Mouse (Mus musculus) adrenal gland, postnatal 36 days (tissue): ENCODE measurements around the gene Gm49380. TPM values are rescaled to one million over a fixed set of nuclear protein-coding genes. Genes with fewer than 3 reads are reported as not detected.
A peak's percentile ranks its signal among the peaks of the same experiment; 100 is the strongest.

Experiments
- DNase-seq, 2 experiments: peaks; one replicate each; pipeline ENCODE4 v3.0.0; 2021; ENCODE audit warnings: mixed read lengths in 1 of 2
- long read RNA-seq, 2 experiments: library from polyadenylated mRNA; stranded (forward); transcript quantifications; one replicate each; pipeline ENCODE4 v2.0.0; 2021; ENCODE audit warnings: borderline sequencing depth in 2 of 2
- total RNA-seq, 2 experiments: library from RNA; stranded (reverse); gene quantifications; 2 replicates each; pipeline ENCODE4 v1.2.3; 2021

The Gm49380 gene
- under 1 TPM; 0.70 to 0.76 TPM for total RNA-seq
- long read RNA-seq, experiment 1, partial matches to known transcripts, result 0 of 4 reads
- long read RNA-seq, experiment 1, other reads (novel, unspliced or antisense), result 4 of 4 reads
- long read RNA-seq, experiment 2, partial matches to known transcripts, result 0 of 1 reads
- long read RNA-seq, experiment 2, other reads (novel, unspliced or antisense), result 1 of 1 reads

DNA sequence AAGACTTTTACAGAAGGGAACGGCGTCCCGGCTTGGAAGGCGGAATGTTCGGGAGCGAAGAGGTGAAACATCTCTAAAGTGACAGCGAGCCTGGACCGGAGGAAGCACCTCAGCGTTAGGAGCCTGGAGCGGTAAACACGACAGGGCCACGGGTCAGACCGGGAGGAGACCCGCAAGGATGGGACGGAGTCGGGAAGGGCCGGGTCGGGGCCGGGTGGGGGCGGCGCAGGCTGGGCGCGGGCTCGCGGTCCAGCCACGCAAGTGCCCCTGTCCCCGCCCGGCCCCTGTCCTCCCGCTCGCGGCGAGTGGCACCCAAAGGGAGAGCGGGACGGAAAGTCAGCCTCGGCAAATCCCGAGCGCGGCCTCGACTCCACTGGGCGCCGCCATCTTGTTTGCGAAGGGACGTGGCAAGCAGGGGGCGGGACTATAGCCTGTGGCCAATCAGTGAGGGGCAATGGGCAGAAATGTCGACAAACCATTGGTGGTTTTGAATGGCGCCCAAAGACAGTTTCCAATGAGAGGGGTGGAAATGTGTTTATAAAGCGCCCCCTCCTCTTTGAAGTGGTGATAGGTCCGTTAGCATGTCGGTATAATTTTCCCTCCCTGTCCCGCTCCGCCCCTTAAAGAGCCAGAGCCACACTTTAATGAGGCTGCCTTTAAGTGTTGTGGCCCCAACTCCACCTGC is at the start of gene Gm49380, which contains the start of gene Rnf26:
Gene Gm49380, minus strand, starts transcription at position 396 of the 685 bp plus-strand sequence.
Gene Rnf26, minus strand, starts transcription at position 413 of the 685 bp plus-strand sequence.
- peak; percentile 94 to 95 for DNase-seq

- no peak for DNase-seq
Measured at GRCm38 (mm10) chr9:44159886-44160285, 46.6 kb upstream of the Gm49380 start.

DNA sequence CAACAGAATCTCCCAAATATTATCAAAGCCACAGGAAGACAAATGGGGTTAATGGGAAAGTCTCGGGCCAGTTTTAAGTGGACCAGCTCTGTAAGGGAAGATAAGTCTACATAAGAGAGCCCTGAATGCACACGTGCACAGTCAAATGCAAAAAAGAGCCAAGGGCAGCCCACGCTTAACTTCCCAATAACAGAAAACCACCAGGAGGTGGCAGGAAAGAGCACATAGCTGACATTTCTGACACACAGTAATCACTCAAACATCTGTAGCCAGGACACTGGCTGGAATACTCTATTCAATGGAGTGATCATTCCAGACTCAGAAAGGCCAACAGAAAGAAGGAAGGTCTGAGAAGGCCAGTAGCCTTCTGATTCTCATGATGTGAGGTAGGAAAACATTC is 34.0 kb upstream of the Gm49380 start:
- DNase-seq, result peak in 1 of 2 experiments; percentile 37

DNA sequence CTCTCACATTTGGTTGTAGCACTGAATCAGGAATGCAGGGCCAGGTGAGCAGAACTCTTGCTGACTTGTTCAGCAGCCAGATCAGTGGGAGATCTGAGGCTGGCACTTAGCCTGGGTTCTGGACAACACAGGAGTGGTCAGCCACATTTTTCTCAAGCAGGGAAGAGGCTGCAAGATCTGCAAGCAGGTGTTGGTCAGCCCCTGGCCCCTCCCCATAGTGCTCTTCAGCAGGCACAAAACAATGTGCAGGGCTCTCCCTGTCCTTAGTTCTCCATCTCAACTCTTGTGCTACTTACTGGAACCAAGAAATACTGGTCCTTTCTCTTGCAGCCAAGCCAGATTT is 31.4 kb upstream of the Gm49380 start:
- no peak for DNase-seq

GRCm38 (mm10) chr9:44144023-44144717 is 30.9 kb upstream of the Gm49380 start:
- DNase-seq, result peak in 1 of 2 experiments; percentile 48

DNA sequence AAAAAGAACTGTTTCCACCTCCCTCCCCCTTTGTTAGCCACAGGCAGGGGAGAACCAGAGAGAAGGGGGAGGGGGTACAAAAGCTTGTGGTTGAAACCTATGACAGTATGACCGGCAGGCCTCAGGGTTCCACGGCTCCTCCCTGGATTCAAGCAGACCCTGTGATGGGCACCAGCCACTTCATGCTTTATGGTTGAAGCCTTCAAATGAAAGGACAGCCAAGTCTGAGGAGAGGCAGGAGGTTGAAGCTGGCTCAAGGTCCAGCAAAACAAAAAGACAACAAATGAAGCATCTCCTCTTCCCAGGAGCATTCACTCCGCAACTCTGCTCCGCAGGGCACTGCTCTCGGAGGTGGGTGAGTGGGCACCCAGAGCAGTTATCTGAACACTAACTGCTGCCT is 30.1 kb upstream of the Gm49380 start:
- DNase-seq, result no peak

GRCm38 (mm10) chr9:44141951-44142350 is 28.7 kb upstream of the Gm49380 start:
- DNase-seq, result no peak

DNA sequence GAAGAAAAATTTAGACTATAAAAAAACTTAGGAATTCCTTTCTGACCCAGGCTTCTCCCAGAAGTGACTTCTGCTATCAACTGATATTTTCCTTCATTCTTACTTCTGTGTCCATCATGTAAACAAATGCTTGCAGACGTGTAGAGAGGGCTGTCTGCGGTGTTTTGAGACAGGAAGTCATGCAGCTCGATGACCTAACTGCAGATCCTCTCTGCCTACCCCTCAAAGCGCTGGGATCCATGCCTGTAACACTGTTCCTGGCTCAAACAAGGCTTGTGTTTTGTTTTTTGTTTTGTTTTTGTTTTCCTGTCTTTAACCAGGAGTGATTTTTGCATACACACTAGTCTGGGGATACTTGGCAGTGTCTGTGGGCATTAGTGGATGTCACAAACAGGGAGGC is 24.5 kb upstream of the Gm49380 start:
- DNase-seq, result no peak

GRCm38 (mm10) chr9:44135731-44136411 is 22.6 kb upstream of the Gm49380 start:
- no peak for DNase-seq

- DNase-seq, result peak; percentile 53 to 74
Measured at GRCm38 (mm10) chr9:44134851-44135730, 21.8 kb upstream of the Gm49380 start.

GRCm38 (mm10) chr9:44134101-44134850 is 21.0 kb upstream of the Gm49380 start, which contains the start of gene Mcam:
Gene Mcam (plus strand): TSS chr9:44134469.
- peak; percentile 84 to 87 for DNase-seq

GRCm38 (mm10) chr9:44133287-44133686 is 20.0 kb upstream of the Gm49380 start:
- peak in 1 of 2 experiments; percentile 15 for DNase-seq

GRCm38 (mm10) chr9:44132200-44132599 is 18.9 kb upstream of the Gm49380 start:
- DNase-seq, result no peak

DNA sequence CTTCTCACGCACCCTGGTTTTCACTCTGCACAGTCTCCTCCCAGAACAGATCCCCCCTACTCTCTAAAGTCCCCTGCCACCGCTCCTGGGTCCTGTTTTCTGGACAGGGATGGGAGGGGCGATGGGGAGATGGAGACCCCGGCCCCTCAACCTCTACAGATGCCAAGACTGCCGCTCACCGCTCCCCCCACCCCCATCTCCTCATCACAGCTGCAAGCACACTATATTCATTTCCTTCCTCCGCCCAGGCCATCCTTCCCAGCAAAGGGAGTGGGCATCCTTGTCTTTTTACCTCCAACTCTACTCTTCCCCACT is 17.9 kb upstream of the Gm49380 start:
- no peak for DNase-seq

- peak in 1 of 2 experiments; percentile 47 for DNase-seq
Measured at GRCm38 (mm10) chr9:44130581-44131275, 17.4 kb upstream of the Gm49380 start.

DNA sequence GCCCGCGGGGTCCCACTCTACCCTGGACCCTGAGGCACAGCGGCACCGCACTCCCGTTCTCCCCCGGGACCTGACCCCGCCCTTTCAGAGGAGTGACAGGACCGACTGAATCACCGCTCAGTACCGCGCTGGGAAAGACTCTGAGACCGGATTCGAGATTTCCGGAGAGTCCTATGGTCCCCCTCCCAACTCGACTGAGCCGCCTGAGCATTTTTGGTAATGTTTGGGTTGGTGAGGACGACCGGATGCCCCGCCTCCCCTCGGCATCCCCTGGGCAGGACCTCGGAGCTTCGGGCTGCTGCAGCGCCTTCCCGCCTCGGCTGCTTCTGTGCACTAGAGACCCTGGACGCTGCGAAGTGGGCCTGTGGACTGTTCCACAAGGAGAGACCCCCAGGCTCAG is 16.7 kb upstream of the Gm49380 start:
- peak; percentile 77 to 86 for DNase-seq

DNA sequence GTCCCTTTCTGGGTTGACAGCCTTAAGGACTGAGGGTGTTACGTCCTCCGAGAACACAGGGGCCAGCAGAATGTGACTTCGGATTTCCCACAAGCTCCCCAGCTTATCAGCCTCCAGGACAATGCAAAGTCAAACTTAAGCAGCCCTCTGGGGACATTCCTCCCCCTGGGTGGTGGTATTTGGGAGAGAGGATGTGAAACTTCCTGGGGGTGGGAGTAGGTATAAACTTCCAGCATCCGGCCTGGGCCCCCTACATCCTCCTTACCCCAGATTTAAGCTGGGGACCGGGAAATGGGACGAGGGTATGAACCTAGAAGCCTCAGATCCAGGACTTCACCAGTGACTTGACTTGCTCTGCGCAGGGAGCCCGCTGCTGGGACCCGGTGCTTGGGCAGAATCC is 16.3 kb upstream of the Gm49380 start:
- peak in 1 of 2 experiments; percentile 37 for DNase-seq

DNA sequence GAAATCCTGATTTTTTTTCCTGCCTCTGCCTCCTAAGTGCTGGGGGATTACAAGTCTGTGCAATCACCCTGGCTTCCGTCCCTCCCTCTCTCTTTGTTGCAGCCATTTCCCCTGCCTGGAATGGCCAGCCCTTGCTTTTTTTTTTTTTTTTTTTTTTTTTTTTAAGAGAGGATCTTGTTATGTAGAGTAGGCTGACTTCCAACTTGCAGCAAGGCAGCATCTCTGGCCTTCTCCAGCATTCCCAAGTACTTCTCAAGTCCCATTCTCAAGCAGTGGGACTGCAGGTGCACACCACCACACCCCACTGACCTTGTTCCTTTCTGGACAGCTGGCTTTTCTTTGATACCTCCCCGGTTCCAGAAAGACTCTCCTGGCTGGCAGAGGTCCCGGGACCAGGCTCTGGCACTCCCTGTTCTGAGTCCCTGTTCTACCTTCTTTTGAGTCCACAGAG is 14.1 kb upstream of the Gm49380 start:
- peak in 1 of 2 experiments; percentile 48 for DNase-seq

DNA sequence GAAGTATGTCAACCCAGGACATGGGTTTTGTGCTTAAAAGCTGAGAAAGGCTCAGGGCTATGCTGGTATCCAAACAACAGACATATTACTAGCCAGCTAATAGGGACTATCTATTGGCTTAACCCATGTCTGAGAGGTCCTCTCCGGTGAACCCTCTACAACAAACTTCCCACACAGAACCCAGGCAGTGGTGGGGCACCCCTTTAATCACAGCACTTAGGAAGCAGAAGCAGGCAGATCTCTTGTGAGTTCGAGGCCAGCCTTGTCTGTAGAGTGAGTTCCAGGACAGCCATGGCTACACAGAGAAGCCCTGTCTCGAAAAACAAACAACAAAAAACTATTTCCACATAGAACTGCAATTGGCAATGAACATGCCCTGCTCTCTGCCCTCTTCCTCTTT is 13.4 kb upstream of the Gm49380 start:
- DNase-seq, result no peak
